Mouse (Mus musculus): Measurements from ENCODE around the gene Cpa4.

- no peak for TF ChIP-seq CTCF (conservative IDR thresholded peaks at IDR 0.05; ENCODE audit: insufficient read depth, insufficient read length, low read depth, low read length)
- TF ChIP-seq POLR2A (IDR thresholded peaks at IDR 0.05; ENCODE audit: low read depth, low read length): no peak
These were observed 1.2 kb downstream of the Cpa4 start for GRCm38 (mm10) chr6:30569331-30569730.
